Mouse (Mus musculus): ENCODE data around the gene Gatd1. TPM values are rescaled to one million over a fixed set of nuclear protein-coding genes. Genes with fewer than 3 reads are reported as not detected.
A peak's percentile ranks its signal among the peaks of the same experiment; 100 is the strongest.
"Not testable (repeated sequence)": the region's sequence is repeated elsewhere in the genome, so short reads cannot be mapped to it uniquely, and the experiment has no call there.

The Gatd1 gene
- polyA plus RNA-seq, 1 experiment from 2014 or later, result 45.1 TPM

- under 1% methylated on average over 45 of the region's 45 CpGs for WGBS
- Histone ChIP-seq H3K4me3 (peak within 1 kb of the TSS; percentile 76), H3K9me3 (replicated peaks) (no peaks in the 10 kb centered on the region), H3K4me1 (peaks cover 33% of the 10 kb centered on the region), H3K27ac (replicated peaks) (peak within 1 kb of the TSS; percentile 82), H3K27me3 (ENCODE audit: low read depth, poor library complexity, severe bottlenecking) (peaks cover 32% of the 10 kb centered on the region), H3K36me3 (peaks cover 36% of the 10 kb centered on the region)
- peak; percentile 90 for DNase-seq (ENCODE audit: low spot score)
These were observed 41.1 kb upstream of the Gatd1 start, which contains the start of gene Pnpla2 for GRCm38 (mm10) chr7:141454967-141455551. Pnpla2 (plus strand) TSS chr7:141455198.

- Histone ChIP-seq H3K36me3 (peaks cover 39% of the 10 kb centered on the region), H3K9me3 (replicated peaks) (no peaks in the 10 kb centered on the region), H3K4me3 (no peak overlapping the region), H3K27ac (replicated peaks) (no peak overlapping the region), H3K4me1 (peaks cover 41% of the 10 kb centered on the region), H3K27me3 (ENCODE audit: low read depth, poor library complexity, severe bottlenecking) (peaks cover 19% of the 10 kb centered on the region)
- no peak for DNase-seq (ENCODE audit: low spot score)
- 86% methylated on average over 2 of the region's 2 CpGs for WGBS
These were observed 39.7 kb upstream of the Gatd1 start for GRCm38 (mm10) chr7:141453636-141454035.

DNA sequence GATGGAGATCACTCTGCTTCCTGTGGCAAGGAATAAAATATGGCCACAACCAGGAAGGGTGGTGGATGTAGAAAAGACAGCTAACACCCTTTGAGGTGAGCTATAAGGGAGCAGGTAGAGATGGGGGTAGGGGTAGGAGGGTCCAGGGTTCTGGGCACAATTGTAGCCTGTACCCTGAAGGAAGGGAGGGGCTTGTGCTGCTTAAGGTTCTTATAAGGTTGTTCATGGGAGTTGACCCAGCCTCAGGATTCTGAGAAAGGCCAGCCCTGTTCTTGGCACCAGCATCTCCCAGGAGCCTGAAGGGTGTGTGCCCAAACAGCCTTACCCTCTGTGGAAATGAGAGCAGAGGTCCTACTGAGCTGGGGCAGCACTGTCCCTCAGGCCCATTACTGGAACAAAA is 38.0 kb upstream of the Gatd1 start:
- no peak overlapping the region for H3K4me3 ChIP-seq
- H3K27me3 ChIP-seq (ENCODE audit: low read depth, poor library complexity, severe bottlenecking), result peaks cover 9% of the 10 kb centered on the region
- DNase-seq (ENCODE audit: low spot score), result no peak
- peaks cover 43% of the 10 kb centered on the region for H3K36me3 ChIP-seq
- H3K9me3 ChIP-seq (replicated peaks), result no peaks in the 10 kb centered on the region
- H3K27ac ChIP-seq (replicated peaks), result no peak overlapping the region
- H3K4me1 ChIP-seq, result peaks cover 45% of the 10 kb centered on the region

DNA sequence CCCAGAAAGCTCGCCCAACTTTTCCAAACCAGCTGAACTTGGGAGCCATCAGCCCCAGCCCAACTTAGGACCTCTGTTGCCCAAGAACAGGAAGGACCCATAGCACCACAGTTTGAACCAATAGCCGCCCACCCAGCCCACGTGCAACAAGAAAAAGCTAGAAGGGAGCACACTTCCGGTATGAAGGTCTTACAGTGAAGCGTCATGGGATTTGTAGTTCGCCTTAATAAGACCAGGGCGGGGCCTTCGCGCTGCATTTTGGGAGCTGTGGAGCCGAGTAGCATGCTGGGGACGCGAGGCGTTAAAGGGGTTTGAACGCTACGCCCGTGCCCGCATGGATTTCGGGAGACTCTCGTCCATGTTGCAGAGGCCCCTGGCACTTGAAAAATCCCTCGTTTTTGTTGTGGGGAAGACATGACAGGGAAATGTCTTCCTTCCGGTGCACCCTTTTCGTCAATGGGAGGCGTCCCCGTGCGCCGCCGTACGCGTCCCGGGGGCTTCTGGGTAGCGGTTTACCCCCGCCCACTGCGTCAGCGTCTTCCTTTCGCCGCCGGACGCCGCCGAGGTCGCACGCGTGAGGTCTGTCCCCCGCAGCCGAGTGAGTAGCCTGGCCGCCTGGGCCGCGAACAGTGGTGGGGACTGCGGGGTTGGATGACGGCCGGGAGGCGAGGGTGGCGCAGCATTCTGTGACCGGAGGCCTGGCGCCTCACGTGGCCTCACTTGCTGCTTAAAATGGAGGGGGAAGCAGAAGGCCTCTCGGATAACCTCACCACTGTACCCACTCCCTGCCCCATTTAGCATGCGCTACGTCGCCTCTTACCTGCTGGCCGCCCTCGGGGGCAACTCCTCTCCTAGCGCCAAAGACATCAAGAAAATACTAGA is 33.4 kb upstream of the Gatd1 start, which contains the start of gene Rplp2:
TSS of gene Rplp2 (plus strand) at position 261 of the 882 bp plus-strand sequence.
- DNase-seq (ENCODE audit: low spot score), result peak; percentile 95
- under 1% methylated on average over 63 of the region's 63 CpGs for WGBS
- H3K9me3 ChIP-seq (replicated peaks), result no peaks in the 10 kb centered on the region

DNA sequence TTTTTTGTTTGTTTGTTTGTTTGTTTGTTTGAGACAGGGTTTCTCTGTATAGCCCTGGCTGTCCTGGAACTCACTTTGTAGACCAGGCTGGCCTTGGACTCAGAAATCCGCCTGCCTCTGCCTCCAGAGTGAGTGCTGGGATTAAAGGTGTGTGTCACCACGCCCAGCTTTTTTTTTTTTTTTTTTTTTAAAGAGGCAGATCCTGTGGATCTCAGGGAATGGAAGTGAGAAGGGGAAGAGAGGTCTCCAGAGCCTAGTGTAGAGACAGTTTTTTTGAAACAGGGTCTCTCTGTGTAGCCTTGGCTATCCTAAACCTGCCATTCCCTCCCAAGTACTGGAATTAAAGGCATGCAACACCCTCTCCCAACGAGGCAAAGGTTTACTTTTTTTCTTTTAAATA is 32.4 kb upstream of the Gatd1 start:
- 85% methylated on average over 3 of the region's 3 CpGs for WGBS

More for the DNA sequence above, 33.4 kb upstream of the Gatd1 start, which contains the start of gene Rplp2:
- no peaks in the 10 kb centered on the region for H3K27me3 ChIP-seq (ENCODE audit: low read depth, poor library complexity, severe bottlenecking)
- peak within 1 kb of the TSS; percentile 83 for H3K4me3 ChIP-seq
- peaks cover 44% of the 10 kb centered on the region for H3K36me3 ChIP-seq
- peaks cover 48% of the 10 kb centered on the region for H3K4me1 ChIP-seq
- peak within 1 kb of the TSS; percentile 94 for H3K27ac ChIP-seq (replicated peaks)

DNA sequence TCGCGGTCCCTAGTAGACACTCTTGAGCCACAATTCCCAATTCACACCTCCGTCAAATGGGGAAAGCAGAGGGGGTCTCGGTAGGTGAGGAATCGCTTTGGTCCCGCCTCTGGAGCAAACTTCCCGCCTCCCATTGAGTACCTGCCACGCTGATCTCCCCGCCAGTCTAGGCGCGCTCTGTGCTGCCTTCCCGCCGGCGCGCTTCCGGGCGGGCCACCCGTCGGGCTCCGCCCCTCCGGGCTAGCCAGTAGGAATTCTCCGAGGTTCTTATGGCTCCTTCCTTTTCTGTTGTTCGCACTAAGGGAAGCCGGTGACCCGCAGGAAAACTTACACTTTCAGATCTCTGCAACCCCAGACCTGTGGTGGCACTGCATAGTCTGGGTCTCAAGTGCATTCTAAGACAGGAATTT is 29.9 kb upstream of the Gatd1 start, which contains the start of gene Pidd1:
TSS of gene Pidd1 (minus strand) at position 198 of the 410 bp plus-strand sequence.
- Histone ChIP-seq H3K4me3 (peak within 1 kb of the TSS; percentile 58), H3K9me3 (replicated peaks) (no peaks in the 10 kb centered on the region), H3K27me3 (ENCODE audit: low read depth, poor library complexity, severe bottlenecking) (no peaks in the 10 kb centered on the region), H3K36me3 (peaks cover 44% of the 10 kb centered on the region), H3K27ac (replicated peaks) (peak within 1 kb of the TSS; percentile 85), H3K4me1 (peaks cover 59% of the 10 kb centered on the region)
- DNase-seq (ENCODE audit: low spot score), result peak; percentile 79
- under 1% methylated on average over 25 of the region's 25 CpGs for WGBS

More for the DNA sequence above, 32.4 kb upstream of the Gatd1 start:
- not testable (repeated sequence) for H3K27ac ChIP-seq (replicated peaks); DNase-seq (ENCODE audit: low spot score); H3K27me3 ChIP-seq (ENCODE audit: low read depth, poor library complexity, severe bottlenecking); H3K9me3 ChIP-seq (replicated peaks)
- H3K36me3 ChIP-seq, result peaks cover 44% of the 10 kb centered on the region
- peak overlapping the region; percentile 83; the same call in 1 of the 2 replicates for H3K4me3 ChIP-seq
- peaks cover 58% of the 10 kb centered on the region for H3K4me1 ChIP-seq

GRCm38 (mm10) chr7:141443081-141443821 is 29.3 kb upstream of the Gatd1 start:
- H3K4me1 ChIP-seq, result peaks cover 54% of the 10 kb centered on the region
- peaks cover 44% of the 10 kb centered on the region for H3K36me3 ChIP-seq
- DNase-seq (ENCODE audit: low spot score), result peak; percentile 60
- peak overlapping the region; percentile 58 for H3K4me3 ChIP-seq
- H3K9me3 ChIP-seq (replicated peaks), result no peaks in the 10 kb centered on the region
- peak overlapping the region; percentile 85 for H3K27ac ChIP-seq (replicated peaks)
- no peaks in the 10 kb centered on the region for H3K27me3 ChIP-seq (ENCODE audit: low read depth, poor library complexity, severe bottlenecking)
- WGBS, result 29% methylated on average over 12 of the region's 12 CpGs

DNA sequence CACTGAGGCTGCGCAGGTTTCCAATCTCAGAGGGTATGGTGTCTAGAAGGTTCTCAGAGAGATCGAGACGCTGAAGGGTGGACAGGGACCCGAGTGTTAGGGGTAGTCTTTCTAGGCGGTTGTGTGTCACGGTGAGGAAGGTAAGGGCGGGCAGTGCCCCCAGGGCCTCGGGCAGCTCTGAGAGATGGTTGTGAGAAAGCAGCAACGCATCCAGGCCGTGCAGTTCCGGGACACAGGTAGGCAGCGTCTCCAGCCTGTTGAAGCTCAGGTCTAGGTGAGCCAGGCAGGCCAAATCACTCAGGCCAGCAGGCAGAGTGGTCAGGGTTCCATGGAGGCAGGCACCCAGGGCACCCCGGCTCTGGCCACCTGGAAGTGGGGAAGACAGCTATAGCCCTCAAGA is 28.3 kb upstream of the Gatd1 start:
- peak overlapping the region; percentile 85 for H3K27ac ChIP-seq (replicated peaks)
- peaks cover 57% of the 10 kb centered on the region for H3K4me1 ChIP-seq
- 96% methylated on average over 13 of the region's 13 CpGs for WGBS
- DNase-seq (ENCODE audit: low spot score), result no peak
- peaks cover 52% of the 10 kb centered on the region for H3K36me3 ChIP-seq
- H3K4me3 ChIP-seq, result peak overlapping the region; percentile 58
- H3K9me3 ChIP-seq (replicated peaks), result no peaks in the 10 kb centered on the region
- no peaks in the 10 kb centered on the region for H3K27me3 ChIP-seq (ENCODE audit: low read depth, poor library complexity, severe bottlenecking)

GRCm38 (mm10) chr7:141441460-141441859 is 27.5 kb upstream of the Gatd1 start:
- H3K27ac ChIP-seq (replicated peaks), result no peak overlapping the region; the same call in 1 of the 2 replicates

DNA sequence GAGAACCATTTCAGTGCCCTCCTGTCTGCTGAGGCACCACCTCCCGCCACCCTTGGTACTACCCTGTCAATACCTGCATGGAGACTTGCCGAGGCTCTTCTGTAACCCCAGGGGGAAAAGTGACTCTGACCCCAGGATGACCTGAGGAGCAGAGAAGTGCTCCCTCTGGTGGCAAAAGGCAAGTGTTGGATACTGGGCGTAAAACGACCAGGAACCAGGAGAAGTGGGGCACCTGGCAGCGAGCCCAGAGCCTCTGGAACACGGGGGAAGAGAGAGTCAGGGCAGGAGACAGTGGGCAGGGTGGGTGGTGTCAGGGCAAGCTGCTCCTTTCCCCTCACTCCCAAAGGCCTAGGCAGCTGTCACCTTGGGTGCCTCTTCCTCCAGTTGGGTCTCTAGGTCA is 26.7 kb upstream of the Gatd1 start:
- H3K27me3 ChIP-seq (ENCODE audit: low read depth, poor library complexity, severe bottlenecking), result no peaks in the 10 kb centered on the region

More at GRCm38 (mm10) chr7:141441460-141441859, 27.5 kb upstream of the Gatd1 start:
- DNase-seq (ENCODE audit: low spot score), result no peak
- Histone ChIP-seq H3K27me3 (ENCODE audit: low read depth, poor library complexity, severe bottlenecking) (no peaks in the 10 kb centered on the region), H3K36me3 (peaks cover 52% of the 10 kb centered on the region), H3K9me3 (replicated peaks) (no peaks in the 10 kb centered on the region), H3K4me3 (peak overlapping the region; percentile 58; the same call in 1 of the 2 replicates), H3K4me1 (peaks cover 60% of the 10 kb centered on the region)
- WGBS, result 92% methylated on average over 9 of the region's 9 CpGs

GRCm38 (mm10) chr7:141439811-141440210 is 25.9 kb upstream of the Gatd1 start:
- 96% methylated on average over 11 of the region's 11 CpGs for WGBS
- no peaks in the 10 kb centered on the region for H3K27me3 ChIP-seq (ENCODE audit: low read depth, poor library complexity, severe bottlenecking)
- peaks cover 75% of the 10 kb centered on the region for H3K4me1 ChIP-seq
- no peaks in the 10 kb centered on the region for H3K9me3 ChIP-seq (replicated peaks)
- no peak overlapping the region for H3K27ac ChIP-seq (replicated peaks)
- DNase-seq (ENCODE audit: low spot score), result no peak
- peaks cover 52% of the 10 kb centered on the region for H3K36me3 ChIP-seq
- H3K4me3 ChIP-seq, result no peak overlapping the region

More for the DNA sequence above, 26.7 kb upstream of the Gatd1 start:
- H3K4me1 ChIP-seq, result peaks cover 68% of the 10 kb centered on the region
- H3K9me3 ChIP-seq (replicated peaks), result no peaks in the 10 kb centered on the region
- H3K36me3 ChIP-seq, result peaks cover 52% of the 10 kb centered on the region
- H3K27ac ChIP-seq (replicated peaks), result no peak overlapping the region
- WGBS, result 51% methylated on average over 6 of the region's 6 CpGs
- DNase-seq (ENCODE audit: low spot score), result peak; percentile 40
- H3K4me3 ChIP-seq, result no peak overlapping the region

- no peaks in the 10 kb centered on the region for H3K9me3 ChIP-seq (replicated peaks)
- H3K36me3 ChIP-seq, result peaks cover 52% of the 10 kb centered on the region
- no peak for DNase-seq (ENCODE audit: low spot score)
- no peak overlapping the region for H3K27ac ChIP-seq (replicated peaks)
- no peak overlapping the region for H3K4me3 ChIP-seq
- no peaks in the 10 kb centered on the region for H3K27me3 ChIP-seq (ENCODE audit: low read depth, poor library complexity, severe bottlenecking)
- peaks cover 75% of the 10 kb centered on the region for H3K4me1 ChIP-seq
- 94% methylated on average over 10 of the region's 10 CpGs for WGBS
These were observed 25.3 kb upstream of the Gatd1 start for GRCm38 (mm10) chr7:141439140-141439679.
